Mouse (Mus musculus): Measurements from ENCODE around the gene Nxph2. TPM values are rescaled to one million over a fixed set of nuclear protein-coding genes. Genes with fewer than 3 reads are reported as not detected.
"Not testable (repeated sequence)": the region's sequence is repeated elsewhere in the genome, so short reads cannot be mapped to it uniquely, and the experiment has no call there.

Gene Nxph2
- 0.12 TPM in 1 of 2 replicates, not detected in the other for polyA plus RNA-seq (2014; fragmentation: Nextera tagmentation; extraction: Ambion mirVana)

- 2% methylated on average over 31 of the region's 31 CpGs for WGBS
- H3K27ac ChIP-seq (ENCODE audit: low read depth, low read length): no peak within 1 kb of the TSS
- peak within 1 kb of the TSS; percentile 5; the same call in 1 of the 2 replicates for H3K9ac ChIP-seq (ENCODE audit: low read length)
- no peaks in the 10 kb centered on the region for H3K9me3 ChIP-seq (ENCODE audit: control insufficient read depth, low read length)
- DNase-seq (ENCODE audit: low spot score): peak; percentile 56
- no peaks in the 10 kb centered on the region for H3K4me1 ChIP-seq (ENCODE audit: control insufficient read depth, insufficient read depth, low read length)
- peak within 1 kb of the TSS; percentile 59 for H3K4me2 ChIP-seq (ENCODE audit: low read depth)
- H3K4me3 ChIP-seq (ENCODE audit: low read depth, low read length): peak within 1 kb of the TSS; percentile 21
- peak; percentile 77 for ATAC-seq (ENCODE audit: insufficient read depth, low FRiP score, low TSS enrichment)
- H3K27me3 ChIP-seq (ENCODE audit: control insufficient read depth, insufficient read depth, low read length): no peaks in the 10 kb centered on the region
- H3K36me3 ChIP-seq (ENCODE audit: control insufficient read depth, insufficient read depth, low read length): no peaks in the 10 kb centered on the region
Measured at GRCm38 (mm10) chr2:23320746-23321585, at the start of gene Nxph2. TSS of gene Nxph2 (plus strand) at chr2:23321246.

GRCm38 (mm10) chr2:23290991-23291390 is 30.1 kb upstream of the Nxph2 start:
- ATAC-seq (ENCODE audit: insufficient read depth, low FRiP score, low TSS enrichment); H3K4me1 ChIP-seq (ENCODE audit: control insufficient read depth, insufficient read depth, low read length); DNase-seq (ENCODE audit: low spot score); H3K27ac ChIP-seq (ENCODE audit: low read depth, low read length); H3K4me2 ChIP-seq (ENCODE audit: low read depth); H3K36me3 ChIP-seq (ENCODE audit: control insufficient read depth, insufficient read depth, low read length); H3K9me3 ChIP-seq (ENCODE audit: control insufficient read depth, low read length); H3K9ac ChIP-seq (ENCODE audit: low read length); H3K27me3 ChIP-seq (ENCODE audit: control insufficient read depth, insufficient read depth, low read length); H3K4me3 ChIP-seq (ENCODE audit: low read depth, low read length): not testable (repeated sequence)
- WGBS: 52% methylated on average over 19 of the region's 19 CpGs

GRCm38 (mm10) chr2:23314869-23315268 is 6.2 kb upstream of the Nxph2 start:
- Histone ChIP-seq H3K27ac (ENCODE audit: low read depth, low read length) (no peak overlapping the region), H3K4me2 (ENCODE audit: low read depth) (no peak overlapping the region), H3K27me3 (ENCODE audit: control insufficient read depth, insufficient read depth, low read length) (no peaks in the 10 kb centered on the region), H3K9me3 (ENCODE audit: control insufficient read depth, low read length) (no peaks in the 10 kb centered on the region), H3K9ac (ENCODE audit: low read length) (no peak overlapping the region), H3K4me3 (ENCODE audit: low read depth, low read length) (no peak overlapping the region), H3K36me3 (ENCODE audit: control insufficient read depth, insufficient read depth, low read length) (no peaks in the 10 kb centered on the region), H3K4me1 (ENCODE audit: control insufficient read depth, insufficient read depth, low read length) (no peaks in the 10 kb centered on the region)
- no peak for DNase-seq (ENCODE audit: low spot score)
- WGBS: 17% methylated on average over 1 of the region's 1 CpGs
- ATAC-seq (ENCODE audit: insufficient read depth, low FRiP score, low TSS enrichment): no peak; the same call in 1 of the 2 replicates

Other genes with a start within 250 kb of the Nxph2 start
- 10.0 and 13.4 TPM in 2 replicates for gene Mastl, start 165.2 kb upstream of the Nxph2 start, polyA plus RNA-seq (2014; fragmentation: Nextera tagmentation; extraction: Ambion mirVana)
- 79.2 and 84.1 TPM in 2 replicates for gene Yme1l1, start 164.9 kb upstream of the Nxph2 start, polyA plus RNA-seq (2014; fragmentation: Nextera tagmentation; extraction: Ambion mirVana)
- gene 4931423N10Rik, start 113.8 kb upstream of the Nxph2 start, polyA plus RNA-seq (2014; fragmentation: Nextera tagmentation; extraction: Ambion mirVana): not detected in 2 replicates

Data from neural tube, embryonic 11.5 days (tissue).